Mouse (Mus musculus) E14TG2a.4 (cell line): ENCODE measurements around the gene Grb10.

Experiments
- CTCF ChIP-seq: conservative IDR thresholded peaks from 2 replicates; pipeline ENCODE4 v1.5.1; 2014; ENCODE audit warnings: low read length
- NANOG ChIP-seq: IDR thresholded peaks from 2 replicates; pipeline ENCODE4 v1.6.1; 2014; ENCODE audit warnings: borderline replicate concordance, low read length, mixed read lengths
- POU5F1 ChIP-seq: IDR thresholded peaks from 2 replicates; pipeline ENCODE4 v1.6.1; 2014; ENCODE audit warnings: low read length, borderline replicate concordance

GRCm38 (mm10) chr11:11948321-11948987, 90.0 kb downstream of the Grb10 start:
- TF ChIP-seq CTCF (no peak), NANOG (no peak), POU5F1 (no peak)
